10 mouse cellular contexts compared by ENCODE assay signal in the genomic region with DNA sequence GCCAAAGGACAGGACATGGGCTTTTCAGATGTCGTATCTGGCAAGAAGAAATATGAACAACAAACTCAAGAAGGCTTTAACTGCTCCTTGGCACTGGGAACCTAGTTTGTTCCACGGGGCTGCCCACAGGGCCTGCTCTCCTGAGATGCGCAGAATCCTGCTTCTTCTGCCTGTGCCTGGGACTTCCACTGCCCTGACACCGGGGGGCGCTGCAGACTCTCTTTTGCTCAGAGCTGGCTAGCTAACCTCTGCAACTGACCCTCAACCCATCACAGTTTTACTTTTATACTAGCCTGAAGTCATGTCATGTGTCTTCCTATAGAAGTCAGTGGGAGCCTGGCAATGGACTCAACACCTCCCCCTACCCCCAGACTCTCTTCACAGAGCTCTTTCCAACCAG. TPM values are rescaled to one million over a fixed set of nuclear protein-coding genes. Genes with fewer than 3 reads are reported as not detected.
DNase-seq lines count a peak whose midpoint lies in the region; ATAC-seq lines count a peak whose summit lies in the region.
"Had no signal": no experiment of that assay in that cellular context is flagged by ENCODE, and none has a peak within 500 bp of the region (broad histone marks: within the 10 kb centered on the region; RNA-seq: fewer than 3 reads in every experiment).

No protein-coding gene starts in this region.

- H3K27ac ChIP-seq in liver, embryonic 12.5 days, result no peak overlapping the region
- H3K27ac ChIP-seq: liver, embryonic 13.5 days had no signal

- H3K4me2 ChIP-seq in liver, embryonic 12.5 days, result no peak overlapping the region
- H3K4me2 ChIP-seq: liver, embryonic 13.5 days had no signal

- 0 out of 2 replicates have a peak, but pooled peaks cover 4% of the 10 kb centered on the region for H3K27me3 ChIP-seq in liver, embryonic 12.5 days (replicated peaks)
- H3K27me3 ChIP-seq: liver, embryonic 13.5 days had no signal

- H3K36me3 ChIP-seq in liver, embryonic 12.5 days, result no peaks in the 10 kb centered on the region
- H3K36me3 ChIP-seq: liver, embryonic 13.5 days had no signal

- peak; percentile 18 to 73 for DNase-seq in adrenal gland, adult (ENCODE audit: inconsistent age in 2 of 2, low spot score in 1 of 2)
- DNase-seq in adrenal gland, adult 8-10 months, result no peak
- DNase-seq in liver, result peak; percentile 43
- DNase-seq in cerebellum, postnatal 25 days, result peak; percentile 65 to 80
- peak; percentile 63 for DNase-seq in kidney, postnatal 10 days
- peak; percentile 27 for DNase-seq in retina, postnatal 1 day
- DNase-seq in frontal cortex, postnatal 25 days (ENCODE audit: low spot score in 2 of 2), result no peak
- DNase-seq: liver, embryonic 13.5 days had no signal

- no peaks in the 10 kb centered on the region for H3K9me3 ChIP-seq in liver, embryonic 12.5 days (replicated peaks)
- H3K9me3 ChIP-seq: liver, embryonic 13.5 days had no signal

- ATAC-seq in liver, embryonic 12.5 days, result no peak

- 36% methylated on average over 5 of the region's 5 CpGs for WGBS in liver, embryonic 12.5 days (ENCODE audit: insufficient replicate concordance)

- H3K4me3 ChIP-seq in liver, embryonic 12.5 days, result no peak overlapping the region
- H3K4me3 ChIP-seq: liver, embryonic 13.5 days had no signal

- H3K9ac ChIP-seq in liver, embryonic 12.5 days, result no peak overlapping the region
- H3K9ac ChIP-seq: liver, embryonic 13.5 days had no signal

- no peaks in the 10 kb centered on the region for H3K4me1 ChIP-seq in liver, embryonic 12.5 days
- H3K4me1 ChIP-seq: liver, embryonic 13.5 days had no signal

RNA-seq across cellular contexts. Expression of a gene that starts 23.7 kb away (rescaled TPM):
- total RNA-seq in adrenal gland, adult 8-10 months (2022), result 1 to 10 TPM in 3 of 4 experiments, under 1 TPM in 1; 0.90 to 2.2 (median 1.2) TPM
- 0.44 and 0.47 TPM in 2 replicates for polyA plus RNA-seq in liver, embryonic 12.5 days (2016; fragmentation: Nextera tagmentation; extraction: Ambion mirVana)
- polyA plus RNA-seq: C2C12 had no signal

Comparison
In these comparisons a context has a peak if more than half of its experiments do, and no peak if none do; other contexts are left out.
1. DNase-seq: peak in adrenal gland, adult (2 of 2), liver (single experiment), cerebellum, postnatal 25 days (2 of 2), kidney, postnatal 10 days (single experiment) and retina, postnatal 1 day (single experiment); none in adrenal gland, adult 8-10 months (single experiment) and frontal cortex, postnatal 25 days (0 of 2).